Mouse (Mus musculus): Measurements from ENCODE around the gene Tgm1. TPM values are rescaled to one million over a fixed set of nuclear protein-coding genes. Genes with fewer than 3 reads are reported as not detected.
A peak's percentile ranks its signal among the peaks of the same experiment; 100 is the strongest.

Tgm1 gene
- total RNA-seq, 2 experiments from 2014 or later: 0.35 to 1.1 TPM

DNA sequence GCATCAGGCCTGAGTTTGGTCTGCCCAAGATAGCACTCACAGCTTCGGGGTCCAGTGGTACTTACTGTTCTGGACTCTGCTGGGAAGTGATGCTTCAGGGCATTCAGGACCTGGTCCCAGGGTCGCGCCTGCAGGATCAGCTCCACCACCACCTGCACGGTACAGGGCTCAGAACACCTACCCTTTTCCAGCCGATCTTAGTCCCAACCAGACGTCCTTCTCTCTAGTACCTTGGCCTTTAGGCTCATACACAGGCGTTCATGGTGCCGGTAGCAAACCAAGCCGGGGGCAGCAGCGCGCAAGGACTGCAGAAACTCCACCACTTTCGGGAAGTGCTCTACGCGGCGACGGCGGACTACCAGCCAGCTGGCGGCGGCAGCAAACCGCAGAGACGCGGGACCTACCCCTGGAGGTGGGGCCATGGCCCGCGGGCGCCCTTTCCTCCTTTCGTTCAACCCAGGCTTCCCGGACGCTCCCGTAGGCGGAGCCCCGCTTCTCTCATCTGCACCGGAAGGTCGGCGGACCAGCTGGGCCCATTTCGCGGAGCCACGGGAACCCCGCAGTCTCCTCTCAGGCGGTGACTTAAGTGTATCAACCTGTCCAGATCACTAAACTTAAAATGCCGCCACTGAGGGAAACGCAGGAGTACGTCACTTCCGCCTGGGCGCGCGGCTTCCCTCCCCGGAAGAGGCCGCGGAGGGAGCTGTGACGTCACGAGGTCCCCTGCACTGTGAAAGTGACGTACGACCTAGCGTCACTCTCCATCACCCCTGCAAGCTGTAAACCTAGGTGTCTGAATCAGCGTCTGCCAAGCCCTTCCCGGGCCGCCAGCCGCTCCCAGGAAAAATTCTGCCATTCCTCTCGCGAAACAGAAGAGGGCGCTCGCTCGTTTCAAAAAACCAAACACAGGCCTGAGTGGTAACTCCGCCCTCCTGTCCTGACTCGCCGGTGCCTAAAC, 32.3 kb downstream of the Tgm1 start, which contains the start of gene Tinf2:
Gene Tinf2, minus strand, starts transcription at position 661 of the 958 bp plus-strand sequence.
- ATAC-seq (replicated peaks; ENCODE audit: poor library complexity): peak; percentile 96

DNA sequence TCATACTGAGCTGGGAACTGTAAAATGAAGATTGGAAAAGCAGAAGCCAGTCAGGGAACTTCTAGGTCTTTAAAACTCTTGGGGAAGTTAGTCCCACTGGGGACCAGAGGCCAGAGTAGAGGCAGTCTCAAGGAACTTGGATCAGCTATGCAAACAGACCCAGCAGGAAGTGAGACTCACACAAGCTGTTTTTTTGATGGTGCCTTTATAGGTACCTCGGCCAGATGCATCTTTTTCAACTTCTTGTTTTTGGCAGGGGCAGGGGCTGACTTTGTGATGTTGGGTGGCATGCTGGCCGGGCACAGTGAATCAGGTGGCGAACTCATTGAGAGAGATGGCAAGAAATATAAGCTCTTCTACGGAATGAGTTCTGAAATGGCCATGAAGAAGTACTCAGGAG, 36.1 kb downstream of the Tgm1 start:
- ATAC-seq (replicated peaks; ENCODE audit: poor library complexity): no peak

- ATAC-seq (replicated peaks; ENCODE audit: poor library complexity): no peak
Measured at GRCm38 (mm10) chr14:55672741-55673060, 41.0 kb downstream of the Tgm1 start.

DNA sequence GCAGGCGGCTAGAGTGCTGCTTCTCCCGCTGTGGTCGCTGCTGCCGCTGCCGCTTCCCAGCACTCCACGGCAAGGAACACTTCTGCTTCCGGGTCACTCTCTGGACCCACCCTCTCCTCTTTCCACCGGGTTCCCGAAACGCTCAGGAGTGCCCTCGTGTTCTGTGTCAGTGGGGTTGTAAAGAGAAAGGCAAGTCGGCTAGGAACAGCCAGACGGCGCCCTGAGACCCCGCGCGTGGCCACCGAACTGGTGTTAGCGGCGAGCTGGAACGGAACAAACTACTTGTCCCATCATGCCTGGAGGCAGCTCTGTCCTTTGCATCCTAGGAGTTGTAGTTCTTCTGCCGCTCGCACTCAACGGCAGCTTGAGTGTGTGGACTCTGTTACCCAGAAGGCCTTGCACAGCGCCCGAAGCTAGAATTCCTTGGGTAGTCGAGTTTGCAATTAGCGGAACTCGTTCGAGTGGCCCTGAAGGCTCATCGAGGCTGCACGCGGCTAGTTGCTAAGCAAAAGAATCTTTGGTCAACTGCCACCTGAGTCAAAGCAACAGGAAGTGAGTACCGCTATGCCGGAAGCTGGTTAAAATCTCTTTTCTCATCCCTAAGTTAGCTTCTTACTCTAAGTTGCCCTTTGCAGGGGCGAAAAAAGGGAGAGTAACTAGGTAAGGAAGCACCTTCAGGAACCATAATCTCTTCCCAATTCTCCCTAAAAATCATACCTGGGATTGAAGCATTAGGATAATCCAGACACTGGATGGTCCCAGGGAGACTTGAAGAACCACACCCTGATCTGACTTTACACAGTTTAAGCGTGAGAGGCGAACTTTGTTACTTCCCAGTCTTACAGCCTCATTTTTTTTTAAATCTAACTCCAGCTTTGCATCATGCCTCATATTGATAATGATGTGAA, 41.6 kb downstream of the Tgm1 start, which contains the start of the genes Gmpr2 and Nedd8:
Gene Gmpr2, plus strand, starts transcription at position 109 of the 908 bp plus-strand sequence.
Gene Nedd8, minus strand, starts transcription at position 292 of the 908 bp plus-strand sequence.
- peak; percentile 98 for ATAC-seq (replicated peaks; ENCODE audit: poor library complexity)

DNA sequence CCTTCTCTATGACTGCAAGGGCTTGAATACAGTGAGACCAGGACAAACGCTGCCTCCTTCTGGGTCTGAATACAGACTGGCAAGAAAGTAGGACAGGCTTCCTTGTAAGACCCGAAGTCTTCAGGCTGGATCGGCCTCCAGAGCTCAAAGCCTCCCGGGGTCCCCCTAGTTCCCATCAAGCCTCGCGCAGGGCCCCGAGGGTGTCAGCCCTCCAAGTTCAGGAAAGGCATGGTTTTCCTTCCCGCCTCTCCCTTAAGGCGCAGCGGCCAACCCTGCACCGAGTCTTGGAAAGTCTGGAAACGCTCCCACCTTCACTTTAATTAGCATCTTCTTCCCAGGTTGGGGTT, 42.3 kb downstream of the Tgm1 start:
- no peak for ATAC-seq (replicated peaks; ENCODE audit: poor library complexity)

GRCm38 (mm10) chr14:55660636-55661035, 53.1 kb downstream of the Tgm1 start:
- no peak for ATAC-seq (replicated peaks; ENCODE audit: poor library complexity)

DNA sequence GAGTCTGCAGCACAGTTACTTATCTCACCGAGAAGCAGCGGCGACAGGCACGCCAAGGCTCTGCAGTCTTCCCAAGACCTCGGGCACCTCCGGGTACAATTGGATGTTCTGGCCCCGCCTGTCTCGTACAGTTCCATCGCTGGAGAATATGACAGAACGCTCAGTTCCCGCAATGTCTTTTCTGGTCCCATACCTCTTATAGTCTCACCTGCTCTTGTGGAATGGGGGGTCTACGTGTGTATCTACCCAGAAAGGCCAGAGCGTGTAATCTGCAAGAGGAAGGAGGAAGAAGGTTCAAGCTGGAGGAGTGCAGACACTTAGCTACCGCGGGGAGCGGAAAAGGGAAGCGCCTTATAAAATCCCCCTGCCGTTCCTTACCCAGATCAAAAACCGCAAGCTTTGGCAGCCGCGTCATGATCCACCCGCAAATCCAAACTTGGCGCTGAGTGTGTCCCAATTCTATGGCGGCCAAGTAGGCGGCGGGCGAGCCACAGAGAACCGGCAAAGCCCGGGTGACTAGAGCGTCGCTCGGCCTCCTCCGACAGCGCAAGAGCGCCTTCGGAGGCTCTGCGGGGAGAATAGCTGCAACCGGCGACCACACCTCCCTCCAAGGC, 53.7 kb downstream of the Tgm1 start, which contains the start of gene Mdp1:
Gene Mdp1, minus strand, starts transcription at position 549 of the 614 bp plus-strand sequence.
- ATAC-seq (replicated peaks; ENCODE audit: poor library complexity): peak; percentile 98

DNA sequence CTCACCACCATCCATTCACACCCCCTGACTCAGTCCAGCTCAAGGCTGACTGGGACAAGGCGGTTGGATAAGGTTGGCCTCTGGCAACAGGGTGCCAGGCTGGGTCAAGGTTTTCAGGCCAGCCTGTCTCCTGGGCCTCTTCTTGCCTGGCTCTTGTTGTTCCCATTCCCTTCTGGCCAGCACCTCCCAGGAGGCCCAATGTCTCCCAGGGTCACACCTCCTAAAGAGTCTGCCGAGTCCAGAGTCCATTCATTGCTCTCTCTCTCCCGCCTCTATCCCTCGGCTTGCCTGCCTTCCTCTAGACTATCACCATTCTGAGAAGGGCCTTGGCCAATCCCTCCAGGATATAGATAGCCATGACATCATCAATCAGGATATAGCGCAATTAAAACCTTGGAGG, 55.7 kb downstream of the Tgm1 start:
- no peak for ATAC-seq (replicated peaks; ENCODE audit: poor library complexity)

GRCm38 (mm10) chr14:55656935-55657334, 56.8 kb downstream of the Tgm1 start:
- no peak for ATAC-seq (replicated peaks; ENCODE audit: poor library complexity)

- no peak for ATAC-seq (replicated peaks; ENCODE audit: poor library complexity)
Measured at GRCm38 (mm10) chr14:55651528-55651927, 62.2 kb downstream of the Tgm1 start.

Other genes starting within 250 kb of the Tgm1 start
Only the 30 nearest of the 37 such genes appear.
- 17.6 and 18.9 TPM in 2 replicates for gene Pck2, start 173.7 kb downstream of the Tgm1 start, total RNA-seq (2015)
- gene Pck2, start 173.7 kb downstream of the Tgm1 start, total RNA-seq (2017): 32.5 and 44.3 TPM in 2 replicates
- 32.6 and 45.9 TPM in 2 replicates for gene Dcaf11, start 153.9 kb downstream of the Tgm1 start, total RNA-seq (2015)
- gene Dcaf11, start 153.9 kb downstream of the Tgm1 start, total RNA-seq (2017): 61.1 and 69.1 TPM in 2 replicates
- 1.5 and 4.6 TPM in 2 replicates for gene A730061H03Rik, start 153.5 kb downstream of the Tgm1 start, total RNA-seq (2015)
- 3.3 and 8.2 TPM in 2 replicates for gene A730061H03Rik, start 153.5 kb downstream of the Tgm1 start, total RNA-seq (2017)
- gene Fitm1, start 138.3 kb downstream of the Tgm1 start, total RNA-seq (2015): 0.81 TPM in 1 of 2 replicates, not detected in the other
- gene Fitm1, start 138.3 kb downstream of the Tgm1 start, total RNA-seq (2017): 0.20 and 1.00 TPM in 2 replicates
- gene Psme1, start 135.8 kb downstream of the Tgm1 start, total RNA-seq (2015): 899 and 931 TPM in 2 replicates
- gene Psme1, start 135.8 kb downstream of the Tgm1 start, total RNA-seq (2017): 334 and 421 TPM in 2 replicates
- gene Emc9, start 128.6 kb downstream of the Tgm1 start, total RNA-seq (2015): 5.1 and 5.5 TPM in 2 replicates
- 6.9 and 9.7 TPM in 2 replicates for gene Emc9, start 128.6 kb downstream of the Tgm1 start, total RNA-seq (2017)
- gene Psme2, start 122.8 kb downstream of the Tgm1 start, total RNA-seq (2015): 374 and 388 TPM in 2 replicates
- gene Psme2, start 122.8 kb downstream of the Tgm1 start, total RNA-seq (2017): 269 and 370 TPM in 2 replicates
- gene Rnf31, start 122.2 kb downstream of the Tgm1 start, total RNA-seq (2015): 23.5 and 34.4 TPM in 2 replicates
- 10.5 and 11.3 TPM in 2 replicates for gene Rnf31, start 122.2 kb downstream of the Tgm1 start, total RNA-seq (2017)
- 20.6 and 24.8 TPM in 2 replicates for gene Irf9, start 110.4 kb downstream of the Tgm1 start, total RNA-seq (2015)
- gene Irf9, start 110.4 kb downstream of the Tgm1 start, total RNA-seq (2017): 28.2 and 31.3 TPM in 2 replicates
- gene Rec8, start 95.9 kb downstream of the Tgm1 start, total RNA-seq (2015): 3.5 and 9.5 TPM in 2 replicates
- gene Rec8, start 95.9 kb downstream of the Tgm1 start, total RNA-seq (2017): 0.87 and 4.6 TPM in 2 replicates
- gene Ipo4, start 78.0 kb downstream of the Tgm1 start, total RNA-seq (2015): 28.3 and 31.0 TPM in 2 replicates
- 12.6 and 19.2 TPM in 2 replicates for gene Ipo4, start 78.0 kb downstream of the Tgm1 start, total RNA-seq (2017)
- 6.7 and 8.5 TPM in 2 replicates for gene Gm49378, start 76.0 kb downstream of the Tgm1 start, total RNA-seq (2015)
- 1.5 and 4.9 TPM in 2 replicates for gene Gm49378, start 76.0 kb downstream of the Tgm1 start, total RNA-seq (2017)
- gene Tm9sf1, start 70.1 kb downstream of the Tgm1 start, total RNA-seq (2015): 35.8 and 39.1 TPM in 2 replicates
- 47.3 and 56.1 TPM in 2 replicates for gene Tm9sf1, start 70.1 kb downstream of the Tgm1 start, total RNA-seq (2017)
- gene Tssk4, start 63.7 kb downstream of the Tgm1 start, total RNA-seq (2015): 0.37 and 0.62 TPM in 2 replicates
- 0.08 and 0.88 TPM in 2 replicates for gene Tssk4, start 63.7 kb downstream of the Tgm1 start, total RNA-seq (2017)
- 19.3 and 21.4 TPM in 2 replicates for gene Mdp1, start 53.4 kb downstream of the Tgm1 start, total RNA-seq (2015)
- 21.7 and 22.4 TPM in 2 replicates for gene Mdp1, start 53.4 kb downstream of the Tgm1 start, total RNA-seq (2017)
- gene Gmpr2, start 42.0 kb downstream of the Tgm1 start, total RNA-seq (2015): 29.4 and 36.0 TPM in 2 replicates
- gene Gmpr2, start 42.0 kb downstream of the Tgm1 start, total RNA-seq (2017): 38.1 and 39.5 TPM in 2 replicates
- 491 and 506 TPM in 2 replicates for gene Nedd8, start 41.8 kb downstream of the Tgm1 start, total RNA-seq (2015)
- gene Nedd8, start 41.8 kb downstream of the Tgm1 start, total RNA-seq (2017): 258 and 288 TPM in 2 replicates
- 19.4 and 23.1 TPM in 2 replicates for gene Tinf2, start 32.1 kb downstream of the Tgm1 start, total RNA-seq (2015)
- gene Tinf2, start 32.1 kb downstream of the Tgm1 start, total RNA-seq (2017): 17.7 and 26.3 TPM in 2 replicates
- 8.7 and 14.0 TPM in 2 replicates for gene Rabggta, start 8.3 kb upstream of the Tgm1 start, total RNA-seq (2015)
- 12.6 and 14.0 TPM in 2 replicates for gene Rabggta, start 8.3 kb upstream of the Tgm1 start, total RNA-seq (2017)
- gene Dhrs1, start 31.8 kb upstream of the Tgm1 start, total RNA-seq (2015): 45.7 and 50.9 TPM in 2 replicates
- gene Dhrs1, start 31.8 kb upstream of the Tgm1 start, total RNA-seq (2017): 11.5 and 30.2 TPM in 2 replicates
- gene Nop9, start 31.8 kb upstream of the Tgm1 start, total RNA-seq (2015): 25.6 and 26.5 TPM in 2 replicates
- gene Nop9, start 31.8 kb upstream of the Tgm1 start, total RNA-seq (2017): 27.8 and 32.2 TPM in 2 replicates
- 0.20 and 0.77 TPM in 2 replicates for gene Cideb, start 44.5 kb upstream of the Tgm1 start, total RNA-seq (2015)
- 0.51 TPM in 1 of 2 replicates, not detected in the other for gene Cideb, start 44.5 kb upstream of the Tgm1 start, total RNA-seq (2017)
- gene Ltb4r2, start 47.5 kb upstream of the Tgm1 start, total RNA-seq (2015): 0.39 and 0.44 TPM in 2 replicates
- 0.47 and 0.62 TPM in 2 replicates for gene Ltb4r2, start 47.5 kb upstream of the Tgm1 start, total RNA-seq (2017)
- gene Ltb4r1, start 52.0 kb upstream of the Tgm1 start, total RNA-seq (2015): 18.5 and 19.9 TPM in 2 replicates
- 31.4 and 42.4 TPM in 2 replicates for gene Ltb4r1, start 52.0 kb upstream of the Tgm1 start, total RNA-seq (2017)
- 0.05 TPM in 1 of 2 replicates, not detected in the other for gene Adcy4, start 70.2 kb upstream of the Tgm1 start, total RNA-seq (2015)
- gene Adcy4, start 70.2 kb upstream of the Tgm1 start, total RNA-seq (2017): not detected in 2 replicates
- gene Ripk3, start 74.9 kb upstream of the Tgm1 start, total RNA-seq (2015): 116 and 152 TPM in 2 replicates
- 25.3 and 49.9 TPM in 2 replicates for gene Ripk3, start 74.9 kb upstream of the Tgm1 start, total RNA-seq (2017)
- not detected in 2 replicates for gene Nfatc4, start 109.2 kb upstream of the Tgm1 start, total RNA-seq (2015)
- gene Nfatc4, start 109.2 kb upstream of the Tgm1 start, total RNA-seq (2017): not detected in 2 replicates
- gene Nynrin, start 140.1 kb upstream of the Tgm1 start, total RNA-seq (2015): 2.8 and 3.9 TPM in 2 replicates
- gene Nynrin, start 140.1 kb upstream of the Tgm1 start, total RNA-seq (2017): 1.9 and 2.7 TPM in 2 replicates
- 0.17 TPM in 1 of 2 replicates, not detected in the other for gene Cbln3, start 170.5 kb upstream of the Tgm1 start, total RNA-seq (2015)
- gene Cbln3, start 170.5 kb upstream of the Tgm1 start, total RNA-seq (2017): 0.07 TPM in 1 of 2 replicates, not detected in the other
- gene Khnyn, start 171.0 kb upstream of the Tgm1 start, total RNA-seq (2015): 4.6 and 6.1 TPM in 2 replicates
- gene Khnyn, start 171.0 kb upstream of the Tgm1 start, total RNA-seq (2017): 14.3 and 15.3 TPM in 2 replicates